8 mouse cellular contexts compared by ENCODE assay signal in the genomic region with DNA sequence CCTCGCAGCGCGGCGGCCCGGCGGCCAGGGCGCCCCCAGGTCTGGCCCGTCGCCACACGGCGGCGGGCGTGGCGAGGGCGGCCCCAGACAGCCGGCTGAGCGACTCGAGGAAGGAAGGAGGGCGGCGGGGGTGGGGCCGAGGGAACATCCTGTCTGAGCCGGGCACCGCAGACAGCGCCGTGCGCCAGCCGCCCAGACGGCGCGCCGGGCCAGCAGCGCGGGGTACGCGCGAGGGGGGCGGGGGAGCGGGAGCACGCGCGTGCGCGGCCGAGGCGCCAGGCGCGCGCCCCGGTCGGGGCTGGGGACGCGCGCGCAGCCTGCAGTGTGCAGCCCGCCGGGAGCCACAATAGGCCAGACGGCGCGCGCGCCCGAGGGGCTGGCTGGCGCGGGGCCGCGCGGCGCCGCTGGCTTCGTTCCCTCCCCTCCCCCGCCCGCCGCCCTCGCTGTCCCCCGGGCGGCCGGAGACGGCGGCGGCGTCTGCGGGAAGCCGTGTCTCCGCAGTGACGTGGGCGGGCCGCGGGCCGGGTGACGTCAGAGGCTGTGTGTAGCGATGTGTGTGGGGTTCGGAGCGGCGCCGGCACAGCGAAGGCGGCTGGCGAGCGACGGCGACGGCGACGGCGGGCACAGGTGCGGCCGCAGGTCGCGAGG. TPM values are rescaled to one million over a fixed set of nuclear protein-coding genes. Genes with fewer than 3 reads are reported as not detected.
DNase-seq lines count a peak whose midpoint lies in the region; ATAC-seq lines count a peak whose summit lies in the region.

A gene (plus strand): TSS at position 528 of the 648 bp plus-strand sequence.

- H3K27me3 ChIP-seq in intestine, embryonic 14.5 days (replicated peaks; ENCODE audit: control insufficient read depth, insufficient read depth, low read length) = no peaks in the 10 kb centered on the region

- H3K27ac ChIP-seq in intestine, embryonic 14.5 days (ENCODE audit: low read depth) = peak within 1 kb of the TSS; percentile 99

- H3K36me3 ChIP-seq in intestine, embryonic 14.5 days (ENCODE audit: control insufficient read depth, insufficient read depth, low read length) = peaks cover 11% of the 10 kb centered on the region

- H3K4me3 ChIP-seq in intestine, embryonic 14.5 days (ENCODE audit: low read depth, low read length) = peak within 1 kb of the TSS; percentile 63

- peak; percentile 96 for ATAC-seq in intestine, embryonic 14.5 days (replicated peaks; ENCODE audit: low FRiP score, low TSS enrichment, low read depth)

- H3K4me2 ChIP-seq in intestine, embryonic 14.5 days (ENCODE audit: low read length) = peak within 1 kb of the TSS; percentile 73

- peak; percentile 95 for DNase-seq in adipocyte (ENCODE audit: low spot score)
- DNase-seq in embryo, embryonic 10 days (ENCODE audit: low spot score) = peak; percentile 96
- DNase-seq in gastrocnemius, postnatal 14 days = peak; percentile 94
- DNase-seq in intestine, embryonic 14.5 days (ENCODE audit: low spot score) = peak; percentile 94
- peak; percentile 94 to 96 for DNase-seq in left cerebral cortex, postnatal 14 days (ENCODE audit: low spot score in 2 of 2)
- DNase-seq in mesoderm, embryonic 11.5 days (ENCODE audit: low read depth, low spot score) = peak; percentile 95
- DNase-seq in right cerebral cortex, postnatal 36 days (ENCODE audit: low spot score in 2 of 2) = peak; percentile 90 to 91
- peak; percentile 96 for DNase-seq in yolk sac, embryonic 10.5 days (ENCODE audit: low spot score)

- under 1% methylated on average over 41 of the region's 109 CpGs for WGBS in intestine, embryonic 14.5 days

- H3K9ac ChIP-seq in intestine, embryonic 14.5 days (ENCODE audit: low read length) = peak within 1 kb of the TSS; percentile 79

- peaks cover 30% of the 10 kb centered on the region for H3K4me1 ChIP-seq in intestine, embryonic 14.5 days (replicated peaks; ENCODE audit: control insufficient read depth, insufficient read depth, low read length)

- intact Hi-C loops in gastrocnemius, postnatal 14 days (cut with DNase I; ENCODE audit: low total_unique reads) = no loop called here
- intact Hi-C loops in left cerebral cortex, postnatal 14 days (cut with DNase I) = loop anchor here (5.0 kb wide), 1 partner anchor 37 kb away; no protein-coding TSS in a partner anchor

- no peaks in the 10 kb centered on the region for H3K9me3 ChIP-seq in intestine, embryonic 14.5 days (ENCODE audit: control insufficient read depth, low read length)

RNA-seq across cellular contexts. Expression of the gene that starts here (rescaled TPM):
- 10 to 100 TPM; 12.7 TPM for total RNA-seq in gastrocnemius, postnatal 14 days (2021)
- polyA plus RNA-seq in intestine, embryonic 14.5 days (2014; fragmentation: Nextera tagmentation; extraction: Ambion mirVana) = 23.6 and 25.0 TPM in 2 replicates
- 10 to 100 TPM; 63.1 to 64.6 TPM for total RNA-seq in left cerebral cortex, postnatal 14 days (2021)

Comparison
In these comparisons a context has a peak if more than half of its experiments do, and no peak if none do; other contexts are left out.
1. Peak in every context shown above with its lines: DNase-seq, ATAC-seq, H3K4me3 ChIP-seq and H3K27ac ChIP-seq.
2. RNA of the gene that starts here (total RNA-seq): 63.1 to 64.6 TPM in left cerebral cortex, postnatal 14 days; 12.7 TPM in gastrocnemius, postnatal 14 days; every median in the first group is over 4 times any median in the second.